Mouse (Mus musculus) hindbrain, embryonic 14.5 days (tissue): ENCODE data around the gene Mars. TPM values are rescaled to one million over a fixed set of nuclear protein-coding genes. Genes with fewer than 3 reads are reported as not detected.
A peak's percentile ranks its signal among the peaks of the same experiment; 100 is the strongest.

ENCODE experiments used
- ATAC-seq: fragments of 200-750 bp; cut with Nextera tagmentation; 2 replicates; pipeline ENCODE4 v1.8.0; 2017; ENCODE audit warnings: moderate number of reproducible peaks, mild to moderate bottlenecking, moderate TSS enrichment, moderate library complexity; ENCODE audit not compliant: low FRiP score
- DNase-seq: peaks from one replicate; pipeline ENCODE4 v3.0.0-alpha.2; 2015; ENCODE audit warnings: low spot score
- H3K27ac ChIP-seq: fragments of 300-500 bp; sonication (generic); 2 replicates; pipeline ENCODE4 v1.5.1; 2014; ENCODE audit warnings: mild to moderate bottlenecking, moderate library complexity
- H3K27me3 ChIP-seq: fragments of 300-500 bp; sonication (generic); 2 replicates; pipeline ENCODE4 v1.6.1; 2014; ENCODE audit warnings: mild to moderate bottlenecking, low read length, mixed read lengths; ENCODE audit not compliant: control insufficient read depth, insufficient read depth
- H3K36me3 ChIP-seq: fragments of 300-500 bp; sonication (generic); replicated peaks from 2 replicates; pipeline ENCODE4 v1.6.1; 2014; ENCODE audit not compliant: control insufficient read depth, insufficient read depth
- H3K4me1 ChIP-seq: fragments of 300-500 bp; sonication (generic); replicated peaks from 2 replicates; pipeline ENCODE4 v1.6.1; 2014; ENCODE audit warnings: antibody characterized with exemption, low read length, mixed read lengths; ENCODE audit not compliant: control insufficient read depth, insufficient read depth
- H3K4me2 ChIP-seq: fragments of 300-500 bp; sonication (generic); replicated peaks from 2 replicates; pipeline ENCODE4 v1.6.1; 2014; ENCODE audit warnings: mild to moderate bottlenecking, moderate library complexity
- H3K4me3 ChIP-seq: fragments of 300-500 bp; sonication (generic); replicated peaks from 2 replicates; pipeline ENCODE4 v1.5.1; 2014; ENCODE audit warnings: mild to moderate bottlenecking, low read length
- H3K9ac ChIP-seq: fragments of 300-500 bp; sonication (generic); 2 replicates; pipeline ENCODE4 v1.6.1; 2014
- H3K9me3 ChIP-seq: fragments of 300-500 bp; sonication (generic); 2 replicates; pipeline ENCODE4 v1.6.1; 2016; ENCODE audit warnings: low read length; ENCODE audit not compliant: control insufficient read depth
- WGBS: fragments of 180-500 bp; shearing (Covaris S2); extraction: QIAGEN DNeasy Blood & Tissue Kit; methylation state at CpG from one replicate; pipeline ENCODE4 v1.1.7; 2014; 5-methylcytosine and 5-hydroxymethylcytosine counted together
- polyA plus RNA-seq: library from polyadenylated mRNA; unstranded; fragments of >200 nt; fragmentation: Nextera tagmentation; extraction: Ambion mirVana; gene quantifications from 2 replicates; pipeline ENCODE4 v1.2.1, GENCODE M21; 2014

Mars gene
- polyA plus RNA-seq, 1 experiment from 2014 or later: 113 TPM

- 84% methylated on average over 8 of the region's 8 CpGs for WGBS
- no peak overlapping the region for H3K27ac ChIP-seq
- H3K4me3 ChIP-seq: no peak overlapping the region
- peaks cover 49% of the 10 kb centered on the region for H3K4me1 ChIP-seq
- no peak overlapping the region for H3K9ac ChIP-seq
- H3K4me2 ChIP-seq: no peak overlapping the region
- DNase-seq: no peak
- no peaks in the 10 kb centered on the region for H3K9me3 ChIP-seq
- H3K27me3 ChIP-seq: no peaks in the 10 kb centered on the region
- peaks cover 14% of the 10 kb centered on the region for H3K36me3 ChIP-seq
- no peak for ATAC-seq
Observed at GRCm38 (mm10) chr10:127264336-127264735, 47.2 kb downstream of the Mars start.

DNA sequence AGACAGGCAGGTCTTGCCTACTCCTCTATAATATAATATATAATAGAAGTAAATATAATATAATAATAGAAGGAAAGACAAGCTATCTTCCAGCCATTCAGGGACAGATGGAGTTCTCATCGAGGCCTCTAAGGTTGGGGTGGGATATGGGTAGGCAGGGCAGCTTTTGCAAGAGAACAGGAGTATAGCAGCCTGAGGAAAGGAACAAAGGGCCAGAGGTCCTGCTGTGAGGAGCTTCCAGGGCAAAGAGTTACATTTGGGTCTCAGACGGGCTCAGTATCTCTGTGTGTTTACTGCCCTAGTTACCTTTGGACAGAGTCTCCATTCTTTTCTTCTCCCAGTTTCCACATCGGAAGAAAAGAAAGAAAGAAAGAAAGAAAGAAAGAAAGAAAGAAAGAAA is 48.0 kb downstream of the Mars start:
- Histone ChIP-seq H3K9ac (no peak overlapping the region; the same call in 1 of the 2 replicates), H3K27me3 (no peaks in the 10 kb centered on the region), H3K4me1 (peaks cover 50% of the 10 kb centered on the region), H3K4me2 (peak overlapping the region; percentile 74), H3K36me3 (peaks cover 15% of the 10 kb centered on the region), H3K4me3 (peak overlapping the region; percentile 69), H3K27ac (peak overlapping the region; percentile 93; the same call in 1 of the 2 replicates), H3K9me3 (no peaks in the 10 kb centered on the region)
- no peak for ATAC-seq
- no peak for DNase-seq
- WGBS: 38% methylated on average over 3 of the region's 3 CpGs

DNA sequence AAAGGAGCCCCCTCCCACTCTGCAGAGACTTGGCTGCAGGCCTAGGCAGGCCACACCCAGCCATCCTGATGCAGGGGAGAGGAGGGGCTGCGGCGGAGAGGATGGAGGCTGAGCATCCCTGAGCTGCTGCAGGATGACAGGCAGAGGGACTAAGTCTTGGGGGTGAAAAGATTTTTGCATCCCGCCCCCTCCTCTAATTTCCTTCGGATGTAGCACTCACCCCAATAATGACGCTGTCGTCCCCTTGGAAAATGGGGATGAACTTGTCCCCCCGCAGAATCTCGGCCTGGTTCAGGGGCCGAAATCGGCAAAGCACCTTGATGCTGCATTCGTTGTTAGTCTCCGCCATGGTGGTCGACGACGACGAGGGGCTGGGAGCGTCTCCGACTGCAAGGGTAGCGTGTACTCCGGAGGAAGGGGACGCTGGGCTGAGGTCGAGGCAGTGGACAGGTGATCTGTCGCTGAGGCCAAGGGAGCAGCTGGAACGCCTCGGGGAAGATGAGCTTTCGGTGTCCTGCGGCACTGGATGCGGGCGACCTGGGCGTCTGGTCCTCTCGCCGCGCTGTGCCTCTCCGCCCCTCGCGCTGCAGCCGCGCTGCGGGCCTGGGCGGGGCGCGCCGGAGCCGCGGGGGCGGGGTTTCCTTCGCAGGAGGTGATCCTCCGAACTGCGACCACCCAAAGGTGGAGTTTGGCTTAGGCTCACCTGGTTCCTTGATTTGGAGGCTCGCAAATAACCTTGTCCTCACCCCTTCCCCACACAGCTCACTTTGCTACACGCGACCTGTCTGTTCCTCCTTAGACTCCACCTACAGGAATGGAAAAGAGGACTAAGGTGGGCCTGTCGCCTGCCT is 48.8 kb downstream of the Mars start, which contains the start of gene Kif5a:
Gene Kif5a (minus strand): TSS at position 801 of the 851 bp plus-strand sequence.
- H3K4me1 ChIP-seq: peaks cover 49% of the 10 kb centered on the region
- 1% methylated on average over 53 of the region's 53 CpGs for WGBS

GRCm38 (mm10) chr10:127261706-127262547 is 49.7 kb downstream of the Mars start:
- DNase-seq (peak; percentile 36), ATAC-seq (no peak)
- H3K9ac ChIP-seq: peak overlapping the region; percentile 88
- peaks cover 21% of the 10 kb centered on the region for H3K36me3 ChIP-seq
- peak overlapping the region; percentile 93 for H3K27ac ChIP-seq
- 55% methylated on average over 15 of the region's 15 CpGs for WGBS
- H3K4me1 ChIP-seq: peaks cover 41% of the 10 kb centered on the region
- H3K4me3 ChIP-seq: peak overlapping the region; percentile 69
- no peaks in the 10 kb centered on the region for H3K9me3 ChIP-seq
- H3K4me2 ChIP-seq: peak overlapping the region; percentile 74
- no peaks in the 10 kb centered on the region for H3K27me3 ChIP-seq

More for the DNA sequence above, 48.8 kb downstream of the Mars start, which contains the start of gene Kif5a:
- no peaks in the 10 kb centered on the region for H3K9me3 ChIP-seq
- H3K27ac ChIP-seq: peak within 1 kb of the TSS; percentile 93
- H3K27me3 ChIP-seq: no peaks in the 10 kb centered on the region
- peak within 1 kb of the TSS; percentile 88 for H3K9ac ChIP-seq
- peaks cover 17% of the 10 kb centered on the region for H3K36me3 ChIP-seq
- DNase-seq: peak; percentile 71
- ATAC-seq: peak; percentile 34; the same call in 1 of the 2 replicates
- peak within 1 kb of the TSS; percentile 74 for H3K4me2 ChIP-seq
- peak within 1 kb of the TSS; percentile 69 for H3K4me3 ChIP-seq

GRCm38 (mm10) chr10:127258489-127258888 is 53.1 kb downstream of the Mars start:
- Histone ChIP-seq H3K9me3 (no peaks in the 10 kb centered on the region), H3K4me2 (peak overlapping the region; percentile 74), H3K27ac (no peak overlapping the region), H3K4me3 (0 out of 2 replicates have a peak overlapping the region, but pooled peaks have one; percentile 5), H3K27me3 (no peaks in the 10 kb centered on the region), H3K4me1 (peaks cover 37% of the 10 kb centered on the region), H3K9ac (0 out of 2 replicates have a peak overlapping the region, but pooled peaks have one; percentile 35), H3K36me3 (peaks cover 29% of the 10 kb centered on the region)
- ATAC-seq (no peak), DNase-seq (no peak)
- WGBS: 80% methylated on average over 8 of the region's 8 CpGs

DNA sequence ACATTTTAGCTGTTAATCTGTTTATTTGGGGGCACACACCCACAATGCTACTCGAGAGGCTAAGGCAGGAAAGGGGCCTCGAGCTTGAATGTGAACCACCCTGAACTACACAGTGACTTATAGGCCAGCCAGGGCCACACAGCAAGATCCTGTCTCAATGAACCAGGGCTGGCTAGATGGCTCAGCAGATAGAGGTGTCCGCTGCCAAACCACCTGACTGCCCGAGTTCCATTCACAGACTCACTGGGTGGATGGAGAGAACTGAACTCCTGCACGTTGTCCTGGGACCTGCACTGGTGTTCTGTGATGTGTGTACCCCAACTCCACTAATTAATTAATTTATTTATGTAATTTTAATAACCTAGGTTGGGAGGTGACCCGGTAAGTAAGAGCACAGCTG is 53.8 kb downstream of the Mars start:
- H3K9ac ChIP-seq: no peak overlapping the region
- 86% methylated on average over 6 of the region's 6 CpGs for WGBS
- peaks cover 37% of the 10 kb centered on the region for H3K4me1 ChIP-seq
- no peak overlapping the region for H3K4me3 ChIP-seq
- no peaks in the 10 kb centered on the region for H3K27me3 ChIP-seq
- DNase-seq (no peak), ATAC-seq (no peak)
- H3K9me3 ChIP-seq: no peaks in the 10 kb centered on the region
- H3K4me2 ChIP-seq: 0 out of 2 replicates have a peak overlapping the region, but pooled peaks have one; percentile 74
- no peak overlapping the region for H3K27ac ChIP-seq
- H3K36me3 ChIP-seq: peaks cover 29% of the 10 kb centered on the region

- DNase-seq (peak; percentile 56), ATAC-seq (peak; percentile 47; the same call in 1 of the 2 replicates)
- Histone ChIP-seq H3K4me2 (peak overlapping the region; percentile 12; the same call in 1 of the 2 replicates), H3K9me3 (no peaks in the 10 kb centered on the region), H3K4me1 (peaks cover 26% of the 10 kb centered on the region), H3K27ac (0 out of 2 replicates have a peak overlapping the region, but pooled peaks have one; percentile 26), H3K4me3 (no peak overlapping the region), H3K9ac (no peak overlapping the region), H3K27me3 (no peaks in the 10 kb centered on the region), H3K36me3 (peaks cover 45% of the 10 kb centered on the region)
- 25% methylated on average over 14 of the region's 14 CpGs for WGBS
Observed at GRCm38 (mm10) chr10:127255625-127256345, 55.8 kb downstream of the Mars start.

- H3K27me3 ChIP-seq: no peaks in the 10 kb centered on the region
- DNase-seq (no peak), ATAC-seq (no peak)
- WGBS: 90% methylated on average over 5 of the region's 5 CpGs
- no peak overlapping the region for H3K4me3 ChIP-seq
- H3K4me2 ChIP-seq: no peak overlapping the region
- 0 out of 2 replicates have a peak, but pooled peaks cover 3% of the 10 kb centered on the region for H3K4me1 ChIP-seq
- H3K27ac ChIP-seq: no peak overlapping the region
- peaks cover 65% of the 10 kb centered on the region for H3K36me3 ChIP-seq
- no peak overlapping the region for H3K9ac ChIP-seq
- H3K9me3 ChIP-seq: no peaks in the 10 kb centered on the region
Observed at GRCm38 (mm10) chr10:127250810-127251209, 60.8 kb downstream of the Mars start.
